Mouse (Mus musculus) heart, postnatal 36 days (tissue): Measurements from ENCODE around the gene Tmcc3. TPM values are rescaled to one million over a fixed set of nuclear protein-coding genes. Genes with fewer than 3 reads are reported as not detected.

Experiments used
- DNase-seq, 2 experiments: peaks; one replicate each; pipeline ENCODE4 v3.0.0; 2021 to 2022
- intact Hi-C: fragments of 180-260 bp; cut with DNase I; formaldehyde crosslinking; loops from one replicate; pipeline ENCODE4 v1.15.1; 2025
- total RNA-seq, 2 experiments: library from RNA; stranded (reverse); gene quantifications; 2 replicates each; pipeline ENCODE4 v1.2.3; 2021

The Tmcc3 gene
- total RNA-seq = 10 to 100 TPM; 30.6 to 32.7 TPM

GRCm38 (mm10) chr10:94311511-94312006 is at the start of gene Tmcc3:
Gene Tmcc3, plus strand, starts transcription at chr10:94311949.
- intact Hi-C loops = no loop called here
- no peak for DNase-seq

GRCm38 (mm10) chr10:94262646-94263045 is 49.1 kb upstream of the Tmcc3 start:
- intact Hi-C loops = no loop called here
- no peak for DNase-seq

GRCm38 (mm10) chr10:94263211-94263610 is 48.5 kb upstream of the Tmcc3 start:
- intact Hi-C loops = no loop called here
- no peak for DNase-seq

DNA sequence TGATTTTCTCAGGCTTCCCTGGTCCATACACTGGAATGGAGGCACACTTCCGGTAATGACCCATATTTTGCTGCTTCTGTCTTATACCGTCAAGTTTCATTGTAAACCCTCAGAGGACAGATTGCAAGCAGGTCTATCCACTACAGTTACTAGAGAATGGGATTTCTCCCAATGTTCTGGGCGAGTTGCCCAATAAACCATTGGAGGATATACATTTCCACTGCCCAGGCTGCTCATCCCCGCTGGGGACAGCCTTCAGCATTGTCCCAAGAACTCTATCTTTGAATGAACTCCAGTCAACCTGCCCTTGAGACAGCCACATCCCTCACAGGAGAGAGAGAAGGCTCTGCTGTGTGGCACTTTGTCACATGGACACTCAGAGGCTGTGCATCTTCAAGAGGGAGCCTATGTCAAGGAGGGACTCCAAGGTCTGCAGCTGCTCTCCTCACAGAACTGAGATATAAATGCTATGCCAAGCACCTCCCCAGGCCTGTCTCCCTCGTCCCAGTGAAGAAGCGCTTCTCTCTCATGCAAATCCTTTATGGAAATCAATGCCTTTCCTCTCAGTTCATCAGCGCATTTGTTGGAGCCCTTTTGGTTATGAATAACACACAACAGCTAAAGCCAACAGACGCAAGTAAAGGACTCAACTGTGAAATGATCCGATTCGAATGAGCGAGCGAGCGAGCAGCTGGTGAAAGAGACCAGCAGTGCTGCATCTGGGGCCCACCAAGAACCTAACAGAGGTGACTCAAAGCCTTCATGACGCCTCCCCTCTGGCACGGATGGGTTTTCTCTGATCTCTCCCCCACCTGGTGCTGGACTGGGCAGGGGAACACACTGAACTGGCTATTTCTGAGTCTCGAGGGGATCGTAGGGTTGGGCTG is 45.9 kb upstream of the Tmcc3 start:
- intact Hi-C loops = no loop called here
- no peak for DNase-seq

DNA sequence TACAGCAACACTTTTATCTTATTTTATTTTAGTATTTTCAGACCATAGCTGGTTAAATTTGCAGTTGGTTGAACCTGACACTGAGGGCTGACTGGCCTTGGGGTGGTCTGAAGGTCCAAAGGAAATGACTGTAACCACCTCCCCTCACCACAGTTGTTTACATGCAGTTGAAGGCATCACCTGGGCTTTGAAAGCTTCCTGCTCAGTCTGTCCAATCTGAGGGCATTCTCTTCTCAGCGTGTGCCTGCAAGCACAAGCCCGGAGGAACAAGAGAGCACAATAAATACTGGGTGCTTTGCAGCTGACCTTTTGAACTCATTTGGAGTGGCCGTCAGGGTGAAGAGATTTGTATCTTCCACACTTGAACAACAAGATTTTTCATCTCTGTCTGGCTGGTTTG is 36.4 kb upstream of the Tmcc3 start:
- no peak for DNase-seq
- intact Hi-C loops = no loop called here

DNA sequence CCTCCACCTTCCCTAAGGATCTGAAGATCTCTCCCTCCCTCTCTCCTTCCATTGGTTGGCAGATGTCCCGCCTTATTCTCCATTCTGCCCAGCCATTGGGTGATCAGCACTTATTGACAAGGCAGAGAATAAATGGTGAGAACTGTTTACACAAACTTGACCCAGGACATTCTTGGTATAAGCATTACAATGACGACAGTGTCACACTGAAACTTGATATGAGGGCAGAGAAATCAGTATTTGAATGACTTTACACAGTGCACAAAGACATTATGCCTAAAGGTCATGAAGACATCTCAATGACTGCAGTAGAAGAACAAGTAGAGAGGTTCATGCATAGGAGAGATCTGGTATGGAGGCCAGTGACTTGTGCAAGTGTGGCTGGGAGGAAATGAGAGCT is 35.2 kb upstream of the Tmcc3 start:
- no peak for DNase-seq
- intact Hi-C loops = no loop called here

DNA sequence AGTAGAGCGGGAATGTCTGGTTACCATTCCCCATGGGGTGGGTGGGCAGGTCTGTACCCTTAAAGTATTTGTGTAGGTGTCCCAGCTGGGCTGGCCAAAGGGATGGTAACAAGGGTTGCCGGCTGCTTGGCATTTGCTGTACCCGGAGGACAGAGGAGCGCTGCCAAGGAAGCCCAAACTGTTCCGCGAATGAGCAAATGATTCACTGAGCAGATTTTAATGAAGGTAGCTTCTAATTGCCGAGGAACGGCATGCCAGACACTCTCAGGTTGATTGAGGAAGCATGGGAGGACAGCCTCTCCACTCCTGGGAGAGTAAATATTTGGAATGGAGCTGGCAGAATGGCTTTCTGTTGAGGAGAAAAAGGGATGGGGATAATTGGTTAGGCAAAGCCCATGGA is 29.6 kb upstream of the Tmcc3 start:
- no peak for DNase-seq
- intact Hi-C loops = no loop called here

- intact Hi-C loops = no loop called here
- no peak for DNase-seq
Measured at GRCm38 (mm10) chr10:94282797-94283196, 29.0 kb upstream of the Tmcc3 start.

DNA sequence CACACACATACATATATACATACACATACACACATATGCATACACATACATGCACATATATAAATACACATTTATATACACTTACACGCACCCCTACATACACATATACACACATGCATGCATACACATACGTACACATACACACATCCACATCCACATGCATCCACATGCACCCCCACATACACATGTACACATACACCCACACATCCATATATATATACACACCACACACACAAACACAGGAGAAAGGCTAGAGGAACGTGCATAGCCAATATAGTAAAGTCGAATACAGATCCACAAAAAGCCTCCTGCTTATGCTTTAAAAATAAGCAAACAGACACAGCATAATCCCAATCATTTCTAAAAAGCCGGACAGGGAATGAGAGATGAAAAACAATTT is 17.3 kb upstream of the Tmcc3 start:
- no peak for DNase-seq
- intact Hi-C loops = no loop called here

DNA sequence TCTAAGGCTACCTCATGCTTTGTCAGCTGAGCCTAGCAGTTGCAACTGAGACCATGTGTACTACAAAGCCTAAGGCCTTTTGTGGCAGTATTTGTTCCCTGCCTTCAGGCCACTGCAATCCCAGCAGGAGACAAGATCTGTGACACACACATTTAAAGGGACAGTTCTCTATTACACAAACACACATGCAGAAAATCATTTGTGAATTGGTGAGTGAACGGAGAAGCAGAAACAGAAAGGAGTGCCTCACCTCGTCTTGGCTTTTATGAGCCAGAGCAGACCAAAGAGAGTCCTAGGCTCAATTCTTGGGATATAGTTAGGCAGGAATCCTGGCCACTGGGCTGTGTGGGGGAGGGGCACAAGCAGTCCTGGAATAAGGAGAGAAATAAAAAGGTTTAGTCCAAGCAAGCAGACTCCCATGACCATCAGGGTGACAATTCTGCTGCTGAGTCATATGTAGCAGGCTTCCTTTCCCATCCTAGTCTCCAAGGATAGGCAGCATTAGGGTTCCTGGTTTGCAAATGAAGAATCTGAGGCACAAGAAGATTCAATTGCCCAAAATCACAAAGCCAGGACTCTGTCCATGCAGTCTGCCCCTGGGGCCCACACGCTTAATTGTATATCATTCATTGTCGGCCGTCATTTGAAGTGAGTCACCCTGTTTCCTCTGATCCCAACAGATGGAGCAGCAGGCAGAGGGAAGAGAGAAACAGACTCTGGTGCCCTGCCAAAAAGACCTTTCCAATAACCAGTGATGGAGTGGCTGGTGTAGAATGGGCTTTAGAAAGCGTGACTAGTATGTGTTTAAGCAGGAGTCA is 16.6 kb upstream of the Tmcc3 start:
- no peak for DNase-seq
- intact Hi-C loops = no loop called here

- intact Hi-C loops = no loop called here
- no peak for DNase-seq
Measured at GRCm38 (mm10) chr10:94295923-94296605, 15.7 kb upstream of the Tmcc3 start.

GRCm38 (mm10) chr10:94298471-94298870 is 13.3 kb upstream of the Tmcc3 start, which contains the start of gene Gm4792:
Gene Gm4792, minus strand, starts transcription at chr10:94298703.
- no peak for DNase-seq

DNA sequence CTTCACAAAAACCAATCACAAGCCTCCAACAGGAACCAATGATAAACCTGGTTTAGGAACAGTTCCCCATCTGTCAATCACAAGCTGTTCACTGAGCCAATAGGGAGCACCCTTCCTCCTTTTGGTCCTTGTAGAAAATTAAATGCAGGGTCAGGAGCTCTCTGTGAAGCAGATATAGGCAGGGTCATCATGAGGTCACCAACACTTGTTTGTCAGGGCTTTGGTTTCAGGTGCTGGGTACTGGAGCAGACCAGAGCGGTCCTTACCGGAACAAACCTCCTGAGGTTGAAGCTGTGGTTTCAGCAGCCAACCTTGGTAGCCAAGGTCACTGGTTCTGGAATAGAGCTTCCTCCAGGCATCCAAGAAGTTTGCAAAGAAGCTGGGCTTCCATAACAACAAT is 12.4 kb upstream of the Tmcc3 start:
- intact Hi-C loops = no loop called here
- no peak for DNase-seq

More at GRCm38 (mm10) chr10:94298471-94298870, 13.3 kb upstream of the Tmcc3 start, which contains the start of gene Gm4792:
- intact Hi-C loops = no loop called here

GRCm38 (mm10) chr10:94304064-94304657 is 7.6 kb upstream of the Tmcc3 start:
- DNase-seq = no peak
- intact Hi-C loops = no loop called here

DNA sequence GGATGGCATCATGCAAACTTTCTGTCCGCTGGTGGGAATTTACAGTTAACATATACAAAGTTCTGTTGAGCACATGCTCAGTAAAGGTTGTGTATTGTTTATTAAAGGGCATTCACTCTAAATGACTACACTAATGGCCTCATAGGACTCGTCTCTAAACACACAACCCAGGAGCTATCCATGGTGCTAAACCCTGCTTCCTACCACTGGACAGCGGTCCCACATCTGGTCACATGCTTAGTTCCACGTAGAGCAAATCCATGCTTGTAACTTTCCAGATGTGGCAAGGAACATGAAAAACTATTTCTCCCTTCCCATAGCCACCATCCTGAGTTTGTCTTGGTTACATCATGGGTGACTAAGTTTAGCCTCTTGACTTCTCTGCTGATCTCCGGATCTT is 6.2 kb upstream of the Tmcc3 start:
- peak; percentile 4 to 6 for DNase-seq
- intact Hi-C loops = no loop called here

DNA sequence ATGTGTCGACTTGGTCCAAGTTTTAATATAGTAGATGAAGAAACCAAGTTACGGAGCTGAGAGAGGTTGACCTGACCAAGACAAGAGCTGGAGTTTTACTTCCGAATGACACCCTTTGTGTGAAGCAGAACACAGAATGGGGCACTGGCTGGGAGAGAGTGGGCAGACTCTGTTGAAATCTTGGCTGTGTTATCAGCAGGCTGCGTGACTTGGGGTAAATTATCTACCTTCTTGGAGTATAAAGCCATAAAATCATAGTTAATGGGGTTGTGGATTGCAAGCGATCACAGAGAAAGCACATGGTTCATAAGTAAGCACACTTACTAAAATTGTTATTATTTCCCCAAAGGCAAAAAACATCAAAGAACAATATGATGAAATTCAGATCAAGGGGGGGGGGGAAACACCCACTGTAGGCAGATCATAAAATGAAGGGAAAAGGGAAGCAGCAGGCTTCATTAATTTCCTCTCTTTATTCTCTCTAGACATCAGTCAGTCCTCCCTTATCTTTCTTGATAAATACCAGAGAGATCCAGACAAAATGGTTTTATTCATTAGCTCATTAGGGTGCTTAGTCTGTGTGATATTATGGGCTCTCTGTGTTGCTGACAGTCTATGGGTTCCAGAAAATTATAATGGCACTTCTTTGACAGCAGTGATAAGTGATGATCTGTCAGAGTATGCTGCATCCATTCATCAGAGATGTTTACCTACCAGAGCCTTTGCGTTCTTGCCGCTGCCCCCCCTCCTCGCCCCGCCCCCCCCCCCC is 1.1 kb upstream of the Tmcc3 start:
- intact Hi-C loops = no loop called here
- no peak for DNase-seq

- intact Hi-C loops = no loop called here
- peak; percentile 21 to 23 for DNase-seq
Measured at GRCm38 (mm10) chr10:94312007-94312715, 412 bp downstream of the Tmcc3 start.

DNA sequence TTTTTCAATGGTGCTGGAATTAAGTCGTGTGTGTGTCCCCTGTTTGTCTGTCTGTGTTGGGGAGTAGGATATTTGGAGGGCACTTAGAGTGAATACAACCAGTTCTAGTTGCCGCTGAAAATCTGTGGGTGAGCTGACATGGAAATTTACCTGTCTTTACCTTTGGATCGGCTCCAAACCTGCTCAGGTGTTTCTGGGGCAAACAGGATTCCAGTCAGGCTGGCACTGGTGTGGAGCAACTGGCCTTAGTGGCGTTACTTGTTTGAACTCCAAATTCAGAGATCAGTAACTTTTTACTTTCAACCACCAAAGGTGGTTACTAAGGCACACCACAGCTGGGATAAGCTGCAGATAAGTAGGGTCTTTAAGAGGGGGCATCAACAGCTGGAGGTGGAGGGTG is 1.4 kb downstream of the Tmcc3 start:
- no peak for DNase-seq
- intact Hi-C loops = no loop called here

GRCm38 (mm10) chr10:94318574-94318973 is 6.8 kb downstream of the Tmcc3 start:
- intact Hi-C loops = no loop called here
- DNase-seq = no peak
